Mouse (Mus musculus) forebrain, embryonic 13.5 days (tissue): ENCODE results near the gene Uap1. TPM values are rescaled to one million over a fixed set of nuclear protein-coding genes. Genes with fewer than 3 reads are reported as not detected.
"Not testable (repeated sequence)": the region's sequence is repeated elsewhere in the genome, so short reads cannot be mapped to it uniquely, and the experiment has no call there.

Experiments used
- ATAC-seq: fragments of 200-750 bp; cut with Nextera tagmentation; 2 replicates; pipeline ENCODE4 v1.8.0; 2017
- H3K27ac ChIP-seq: fragments of 300-500 bp; sonication (generic); 2 replicates; pipeline ENCODE4 v1.5.1; 2015; ENCODE audit warnings: inconsistent platforms, mild to moderate bottlenecking, moderate library complexity
- H3K27me3 ChIP-seq: fragments of 300-500 bp; sonication (generic); 2 replicates; pipeline ENCODE4 v1.6.1; 2015; ENCODE audit warnings: mild to moderate bottlenecking, inconsistent platforms
- H3K36me3 ChIP-seq: fragments of 300-500 bp; sonication (generic); 2 replicates; pipeline ENCODE4 v1.6.1; 2015; ENCODE audit warnings: mild to moderate bottlenecking, inconsistent platforms; ENCODE audit not compliant: poor library complexity, severe bottlenecking
- H3K4me1 ChIP-seq: fragments of 300-500 bp; sonication (generic); 2 replicates; pipeline ENCODE4 v1.6.1; 2015; ENCODE audit warnings: inconsistent platforms
- H3K4me2 ChIP-seq: fragments of 300-500 bp; sonication (generic); 2 replicates; pipeline ENCODE4 v1.6.1; 2015; ENCODE audit warnings: inconsistent platforms, mild to moderate bottlenecking, moderate library complexity
- H3K4me3 ChIP-seq: fragments of 300-500 bp; sonication (generic); 2 replicates; pipeline ENCODE4 v1.5.1; 2015; ENCODE audit warnings: mild to moderate bottlenecking, inconsistent platforms
- H3K9ac ChIP-seq: fragments of 300-500 bp; sonication (generic); 2 replicates; pipeline ENCODE4 v1.6.1; 2015; ENCODE audit warnings: mild to moderate bottlenecking, inconsistent platforms
- H3K9me3 ChIP-seq: fragments of 300-500 bp; sonication (generic); replicated peaks from 2 replicates; pipeline ENCODE4 v1.6.1; 2016; ENCODE audit warnings: inconsistent platforms
- WGBS: fragments of 180-500 bp; shearing (Covaris S2); methylation state at CpG from one replicate; pipeline ENCODE4 v1.1.7; 2015; 5-methylcytosine and 5-hydroxymethylcytosine counted together
- polyA plus RNA-seq: library from polyadenylated mRNA; unstranded; fragments of >200 nt; fragmentation: Nextera tagmentation; extraction: Ambion mirVana; gene quantifications from 2 replicates; pipeline ENCODE4 v1.2.1, GENCODE M21; 2015

The Uap1 gene
- polyA plus RNA-seq, 1 experiment from 2014 or later: 52.4 TPM

- no peak overlapping the region for H3K27ac ChIP-seq
- 89% methylated on average over 19 of the region's 19 CpGs for WGBS
- H3K4me3 ChIP-seq: no peak overlapping the region
Observed at GRCm38 (mm10) chr1:170109776-170110515, 64.8 kb downstream of the Uap1 start.

DNA sequence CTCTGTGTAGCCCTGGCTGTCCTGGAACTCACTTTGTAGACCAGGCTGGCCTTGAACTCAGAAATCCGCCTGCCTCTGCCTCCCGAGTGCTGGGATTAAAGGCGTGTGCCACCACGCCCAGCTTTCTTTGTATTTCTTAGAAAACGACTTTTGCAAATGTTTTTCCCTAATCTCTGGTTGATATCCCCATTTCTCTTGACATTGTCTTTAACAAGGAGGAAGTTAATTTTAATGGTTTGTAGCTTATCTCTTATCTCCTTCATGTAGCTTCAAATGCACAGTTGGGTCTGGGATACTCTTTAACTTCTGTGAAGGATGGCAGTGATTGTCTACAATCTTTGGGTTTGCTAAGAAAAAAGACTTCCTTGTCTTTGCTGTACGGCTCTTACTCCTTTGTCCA is 71.9 kb downstream of the Uap1 start:
- H3K36me3 ChIP-seq, H3K4me2 ChIP-seq, H3K9me3 ChIP-seq, H3K27me3 ChIP-seq, ATAC-seq, H3K4me3 ChIP-seq, H3K4me1 ChIP-seq, H3K9ac ChIP-seq, H3K27ac ChIP-seq: not testable (repeated sequence)
- 88% methylated on average over 6 of the region's 6 CpGs for WGBS

More at GRCm38 (mm10) chr1:170109776-170110515, 64.8 kb downstream of the Uap1 start:
- H3K27me3 ChIP-seq: no peaks in the 10 kb centered on the region
- H3K9ac ChIP-seq: no peak overlapping the region
- H3K9me3 ChIP-seq: no peaks in the 10 kb centered on the region
- ATAC-seq: no peak
- no peaks in the 10 kb centered on the region for H3K4me1 ChIP-seq
- no peaks in the 10 kb centered on the region for H3K36me3 ChIP-seq
- H3K4me2 ChIP-seq: no peak overlapping the region

Other genes starting within 250 kb of the Uap1 start
- 0.81 and 0.93 TPM in 2 replicates for gene Ccdc190, start 246.3 kb downstream of the Uap1 start, polyA plus RNA-seq
- gene Hsd17b7, start 205.7 kb downstream of the Uap1 start, polyA plus RNA-seq: 14.2 and 18.1 TPM in 2 replicates
- gene Ddr2, start 64.2 kb downstream of the Uap1 start, polyA plus RNA-seq: 5.3 and 5.9 TPM in 2 replicates
- 6.1 and 6.9 TPM in 2 replicates for gene Uhmk1, start 40.4 kb upstream of the Uap1 start, polyA plus RNA-seq
- not detected in 2 replicates for gene Sh2d1b2, start 57.8 kb upstream of the Uap1 start, polyA plus RNA-seq
- 0.06 TPM in 1 of 2 replicates, not detected in the other for gene Sh2d1b1, start 102.4 kb upstream of the Uap1 start, polyA plus RNA-seq
- gene Gm7694, start 131.4 kb upstream of the Uap1 start, polyA plus RNA-seq: 4.4 and 4.7 TPM in 2 replicates
- gene Spata46, start 133.8 kb upstream of the Uap1 start, polyA plus RNA-seq: 1.9 and 2.1 TPM in 2 replicates